Mouse (Mus musculus) gastrocnemius, adult 18-20 months (tissue): ENCODE measurements around the gene Glb1l. TPM values are rescaled to one million over a fixed set of nuclear protein-coding genes. Genes with fewer than 3 reads are reported as not detected.

Experiments
- DNase-seq: peaks from one replicate; pipeline ENCODE4 v3.0.0; 2021; ENCODE audit warnings: low spot score
- total RNA-seq, 2 experiments: library from RNA; stranded (reverse); gene quantifications; 2 replicates each; pipeline ENCODE4 v1.2.3; 2021

Glb1l gene
- total RNA-seq, 2 experiments from 2014 or later = 0.88 to 1.5 TPM

GRCm38 (mm10) chr1:75208967-75209678, 1.5 kb downstream of the Glb1l start:
- DNase-seq = peak; percentile 16

- DNase-seq = no peak
Observed at GRCm38 (mm10) chr1:75201236-75201635, 9.4 kb downstream of the Glb1l start.

GRCm38 (mm10) chr1:75192452-75192851, 18.2 kb downstream of the Glb1l start:
- DNase-seq = no peak

GRCm38 (mm10) chr1:75191622-75192402, 18.8 kb downstream of the Glb1l start, which contains the start of the genes Ankzf1 and Atg9a:
Gene Ankzf1 (plus strand): TSS chr1:75192151.
Gene Atg9a (minus strand): TSS chr1:75192196.
- DNase-seq = peak; percentile 97

- no peak for DNase-seq
Observed at GRCm38 (mm10) chr1:75191258-75191621, 19.4 kb downstream of the Glb1l start.

- DNase-seq = no peak
Observed at GRCm38 (mm10) chr1:75190577-75190976, 20.0 kb downstream of the Glb1l start.

- no peak for DNase-seq
Observed at GRCm38 (mm10) chr1:75187914-75188483, 22.6 kb downstream of the Glb1l start.

- DNase-seq = no peak
Observed at GRCm38 (mm10) chr1:75187126-75187525, 23.5 kb downstream of the Glb1l start.

GRCm38 (mm10) chr1:75185495-75185894, 25.1 kb downstream of the Glb1l start:
- DNase-seq = no peak

- DNase-seq = no peak
Observed at GRCm38 (mm10) chr1:75182160-75182559, 28.5 kb downstream of the Glb1l start.

- no peak for DNase-seq
Observed at GRCm38 (mm10) chr1:75181377-75181870, 29.2 kb downstream of the Glb1l start.

GRCm38 (mm10) chr1:75180741-75181140, 29.9 kb downstream of the Glb1l start:
- no peak for DNase-seq

- peak; percentile 87 for DNase-seq
Observed at GRCm38 (mm10) chr1:75180105-75180590, 30.5 kb downstream of the Glb1l start, which contains the start of gene Abcb6. Gene Abcb6 (minus strand): TSS chr1:75180392.

- peak; percentile 35 for DNase-seq
Observed at GRCm38 (mm10) chr1:75179334-75180104, 31.1 kb downstream of the Glb1l start.

GRCm38 (mm10) chr1:75168472-75169464, 41.8 kb downstream of the Glb1l start, which contains the start of gene Zfand2b:
Gene Zfand2b (plus strand): TSS chr1:75168646.
- DNase-seq = peak; percentile 97

- no peak for DNase-seq
Observed at GRCm38 (mm10) chr1:75168093-75168471, 42.5 kb downstream of the Glb1l start.

GRCm38 (mm10) chr1:75160256-75160617, 50.4 kb downstream of the Glb1l start:
- DNase-seq = no peak

- no peak for DNase-seq
Observed at GRCm38 (mm10) chr1:75159540-75160255, 50.9 kb downstream of the Glb1l start.

GRCm38 (mm10) chr1:75158990-75159389, 51.6 kb downstream of the Glb1l start:
- no peak for DNase-seq
